Mouse (Mus musculus) testis, adult 10 weeks (tissue): ENCODE results near the gene Plcd3. TPM values are rescaled to one million over a fixed set of nuclear protein-coding genes. Genes with fewer than 3 reads are reported as not detected.

Experiments
- polyA plus RNA-seq: library from polyadenylated mRNA; stranded (reverse); fragments of 350-450 nt; fragmentation: Illumina TruSeq; extraction: RNeasy Lipid Tissue Mini Kit (QIAGEN cat#74804); gene quantifications from one replicate; pipeline ENCODE4 v1.2.3, GENCODE M21; 2014; ENCODE audit warnings: low read depth, low replicate concordance

The Plcd3 gene
- polyA plus RNA-seq: not detected

DNA sequence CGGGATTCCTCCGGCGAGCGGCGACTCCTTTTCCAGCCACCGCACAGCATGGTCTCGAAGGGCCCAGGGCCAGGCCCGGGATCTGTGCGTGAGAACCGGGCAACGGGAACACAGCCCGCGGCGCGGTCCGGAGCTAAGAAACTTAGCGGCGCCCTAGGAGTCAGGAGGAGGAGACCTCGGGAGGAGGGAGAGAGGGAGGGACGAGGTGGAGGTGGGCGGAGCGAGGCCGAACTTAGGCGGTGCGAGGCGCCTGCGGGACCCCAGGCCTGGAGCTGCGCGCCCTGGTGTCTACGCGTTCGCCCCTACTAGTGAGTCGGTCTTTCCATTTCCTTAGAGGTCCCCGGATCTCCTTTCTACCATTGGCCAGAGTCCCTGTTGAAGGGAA lies at the start of gene Plcd3, which contains the start of gene Acbd4:
Gene Plcd3, minus strand, starts transcription at position 178 of the 385 bp plus-strand sequence.
Gene Acbd4, plus strand, starts transcription at position 202 of the 385 bp plus-strand sequence.

DNA sequence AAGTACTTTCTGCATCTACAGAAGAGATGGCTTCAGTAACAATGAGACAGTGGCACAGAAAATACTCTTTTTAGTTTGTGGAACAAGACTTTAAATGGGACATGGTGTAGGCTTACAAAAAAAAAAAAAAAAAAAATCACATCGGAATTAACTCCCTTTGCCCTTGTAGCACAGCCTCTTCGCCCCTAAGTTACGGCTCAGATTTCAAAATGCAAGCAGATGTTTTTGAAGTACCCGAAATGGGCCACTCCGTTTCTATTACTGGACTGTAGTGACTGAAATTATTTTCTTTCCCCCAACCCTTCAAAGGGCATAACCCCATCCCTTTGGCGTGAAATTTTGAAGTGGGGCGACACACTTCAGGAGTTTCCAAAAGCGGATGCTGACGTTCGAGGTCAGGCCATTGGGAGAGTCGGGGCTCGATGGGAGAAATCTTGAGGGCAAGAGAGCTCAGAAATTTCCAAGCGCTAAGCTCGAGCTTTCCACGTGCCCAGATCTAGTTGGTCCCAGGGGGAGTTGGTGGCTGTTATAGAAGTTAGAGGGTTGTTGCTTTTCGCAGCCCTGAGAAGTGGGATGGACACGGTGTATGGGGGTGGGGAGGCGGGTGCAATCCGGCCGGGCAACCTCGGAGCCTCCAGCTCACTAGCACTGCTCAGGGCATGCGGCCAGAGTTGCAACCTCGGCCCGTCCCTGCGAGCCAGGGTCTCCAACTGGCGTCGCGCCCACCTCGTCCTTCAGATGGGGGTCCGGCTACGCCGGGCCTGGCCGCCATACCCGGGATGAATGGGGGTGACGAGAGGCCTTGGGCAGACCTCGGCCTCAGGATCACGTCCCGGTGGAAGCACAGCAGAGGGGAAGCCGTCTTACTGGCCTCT lies 30.5 kb upstream of the Plcd3 start, which contains the start of gene Hexim2:
Gene Hexim2, plus strand, starts transcription at position 729 of the 875 bp plus-strand sequence.

DNA sequence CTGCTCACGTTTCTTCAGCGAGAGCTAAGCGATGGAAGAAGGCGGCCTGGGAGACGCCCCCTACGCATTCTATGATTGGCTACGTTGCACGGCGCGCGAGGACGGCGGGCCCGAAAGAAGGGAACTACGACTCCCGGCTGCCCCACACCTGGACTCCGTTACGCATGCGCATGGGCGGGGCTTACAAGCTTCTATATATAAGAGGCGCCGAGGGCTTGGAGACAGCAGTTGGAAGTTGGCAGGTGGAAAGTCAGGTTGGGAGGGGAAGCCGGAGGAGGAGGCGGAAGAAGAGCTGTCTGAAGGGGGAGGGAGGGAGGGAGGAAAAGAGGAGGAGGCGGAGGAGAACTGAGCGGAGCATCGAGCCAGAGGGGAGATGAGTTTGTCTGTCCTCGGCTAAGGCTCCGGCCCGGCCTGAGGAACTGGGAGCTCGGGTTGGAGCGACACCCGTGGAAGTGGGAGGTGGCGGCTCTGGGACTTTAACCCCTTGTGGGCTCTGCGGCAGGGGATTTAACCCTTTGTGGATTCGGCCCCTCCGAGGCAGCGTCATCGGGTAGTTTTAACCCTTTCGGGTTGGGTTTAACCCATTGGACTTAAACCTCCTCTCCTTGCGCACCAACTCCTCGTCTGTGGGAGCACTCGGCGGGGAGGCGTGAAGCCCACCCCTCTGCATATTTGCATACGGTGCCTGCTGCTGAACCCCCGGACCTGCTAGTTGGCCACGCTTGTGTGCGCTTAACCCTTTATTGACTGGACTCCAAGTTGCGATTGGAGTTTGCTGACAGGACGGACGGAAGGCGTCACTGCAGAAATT lies 14.8 kb upstream of the Plcd3 start, which contains the start of gene Hexim1:
Gene Hexim1, plus strand, starts transcription at position 224 of the 811 bp plus-strand sequence.

DNA sequence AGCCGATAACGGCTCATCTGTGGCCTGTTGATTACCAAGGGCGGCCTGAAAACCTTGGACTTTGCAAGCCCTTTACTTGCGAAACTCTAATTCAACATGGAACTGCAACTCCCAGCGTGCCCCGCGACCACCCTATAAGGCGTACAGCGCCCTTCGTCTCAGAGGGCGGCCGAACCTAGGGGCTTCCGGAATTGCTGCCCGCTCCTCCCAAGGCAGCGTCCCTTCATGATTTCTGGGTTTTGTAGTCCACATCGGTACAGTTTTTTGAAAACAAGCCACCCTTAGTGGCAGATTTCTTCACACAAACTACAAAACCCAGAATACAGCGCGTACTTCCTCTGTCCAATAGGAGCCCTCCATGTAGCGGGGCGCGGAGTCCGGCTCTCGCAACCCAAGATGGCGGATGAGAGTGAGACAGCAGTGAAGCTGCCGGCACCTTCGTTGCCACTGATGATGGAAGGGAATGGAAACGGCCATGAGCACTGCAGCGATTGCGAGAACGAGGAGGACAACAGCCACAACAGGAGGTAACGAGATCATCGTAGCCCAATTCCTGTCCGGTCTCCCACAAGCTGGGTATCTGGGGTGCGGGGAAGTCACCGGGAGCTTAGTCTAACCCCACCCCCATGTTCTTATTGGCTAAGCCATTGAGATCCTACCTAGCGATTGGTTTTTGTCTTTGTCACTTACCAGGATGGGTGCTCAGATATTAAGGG lies 73.1 kb downstream of the Plcd3 start, which contains the start of the genes Nmt1 and Dcakd:
Gene Nmt1, plus strand, starts transcription at position 15 of the 716 bp plus-strand sequence.
Gene Dcakd, minus strand, starts transcription at position 158 of the 716 bp plus-strand sequence.

Other genes with a start within 250 kb of the Plcd3 start
- gene Eftud2, start 220.7 kb downstream of the Plcd3 start, polyA plus RNA-seq: 53.4 TPM
- gene Ccdc103, start 220.5 kb downstream of the Plcd3 start, polyA plus RNA-seq: 12.5 TPM
- gene Fam187a, start 216.5 kb downstream of the Plcd3 start, polyA plus RNA-seq: 0.31 TPM
- 0.07 TPM for gene Gfap, start 200.7 kb downstream of the Plcd3 start, polyA plus RNA-seq
- gene Kif18b, start 176.5 kb downstream of the Plcd3 start, polyA plus RNA-seq: 4.1 TPM
- not detected for gene C1ql1, start 155.0 kb downstream of the Plcd3 start, polyA plus RNA-seq
- gene Nmt1, start 73.5 kb downstream of the Plcd3 start, polyA plus RNA-seq: 16.8 TPM
- gene Dcakd, start 73.3 kb downstream of the Plcd3 start, polyA plus RNA-seq: 5.0 TPM
- gene Acbd4, start within 50 bp of the Plcd3 start, polyA plus RNA-seq: 1.2 TPM
- gene Hexim1, start 14.6 kb upstream of the Plcd3 start, polyA plus RNA-seq: 6.9 TPM
- gene Hexim2, start 30.8 kb upstream of the Plcd3 start, polyA plus RNA-seq: 9.5 TPM
- gene Fmnl1, start 69.4 kb upstream of the Plcd3 start, polyA plus RNA-seq: 3.2 TPM
- 4.6 TPM for gene 1700023F06Rik, start 106.9 kb upstream of the Plcd3 start, polyA plus RNA-seq
- 47.3 TPM for gene Spata32, start 116.8 kb upstream of the Plcd3 start, polyA plus RNA-seq
- gene Map3k14, start 165.8 kb upstream of the Plcd3 start, polyA plus RNA-seq: not detected